Mouse (Mus musculus) erythroblast, embryonic 14.5 days (primary cell): ENCODE measurements around the gene Mkrn2. TPM values are rescaled to one million over a fixed set of nuclear protein-coding genes. Genes with fewer than 3 reads are reported as not detected.
A peak's percentile ranks its signal among the peaks of the same experiment; 100 is the strongest.

Experiments
- H3K27me3 ChIP-seq: 2 replicates; pipeline ENCODE4 v1.6.1; 2012; ENCODE audit warnings: inconsistent platforms; ENCODE audit not compliant: control insufficient read depth
- H3K36me3 ChIP-seq: 2 replicates; pipeline ENCODE4 v1.6.1; 2012; ENCODE audit warnings: mild to moderate bottlenecking, inconsistent platforms; ENCODE audit not compliant: control insufficient read depth
- H3K4me1 ChIP-seq: 2 replicates; pipeline ENCODE4 v1.6.1; 2012; ENCODE audit warnings: inconsistent platforms; ENCODE audit not compliant: control insufficient read depth
- H3K4me3 ChIP-seq: replicated peaks from 2 replicates; pipeline ENCODE3; 2012; ENCODE audit warnings: moderate library complexity, mild to moderate bottlenecking, inconsistent platforms
- H3K9me3 ChIP-seq: 2 replicates; pipeline ENCODE4 v1.6.1; 2012; ENCODE audit warnings: low read length, inconsistent platforms, mixed read lengths; ENCODE audit not compliant: control insufficient read depth
- GATA1 ChIP-seq: IDR thresholded peaks from 2 replicates; pipeline ENCODE4 v1.6.1; 2012; ENCODE audit warnings: low read length, inconsistent platforms, mixed read lengths
- TAL1 ChIP-seq: IDR thresholded peaks from 3 replicates; pipeline ENCODE4 v1.6.1; 2012; ENCODE audit warnings: low read length, inconsistent platforms, mixed read lengths
- polyA plus RNA-seq: library from polyadenylated mRNA; stranded (reverse); fragments of >175 nt; gene quantifications from 2 replicates; pipeline ENCODE4 v1.2.3, GENCODE M21; 2012

Gene Mkrn2
- polyA plus RNA-seq, 1 experiment: 0.45 TPM

DNA sequence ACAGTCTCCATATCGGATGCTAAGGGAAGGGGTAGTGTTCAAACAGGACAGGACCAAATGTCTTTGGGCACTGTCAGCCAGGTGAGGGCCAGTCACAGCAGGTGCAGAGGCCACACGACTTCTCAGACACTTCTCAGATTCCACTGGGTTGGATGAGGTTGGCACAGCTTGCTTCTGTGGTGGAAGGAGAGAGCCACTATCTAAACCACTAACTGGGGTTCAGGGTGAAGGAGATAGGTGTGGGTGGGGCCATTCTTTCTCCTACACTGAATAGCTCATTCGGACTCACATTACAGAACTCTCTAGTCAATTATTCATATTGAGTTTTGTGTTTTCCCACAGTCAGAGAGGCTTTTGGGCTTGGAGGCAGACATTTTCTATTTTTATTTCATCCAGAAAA, 6.0 kb upstream of the Mkrn2 start:
- no peaks in the 10 kb centered on the region for H3K27me3 ChIP-seq
- TF ChIP-seq GATA1 (no peak), TAL1 (no peak)
- peaks cover 4% of the 10 kb centered on the region for H3K4me1 ChIP-seq
- no peaks in the 10 kb centered on the region for H3K9me3 ChIP-seq
- no peaks in the 10 kb centered on the region for H3K36me3 ChIP-seq
- H3K4me3 ChIP-seq: no peak overlapping the region

GRCm38 (mm10) chr6:115601322-115601714, 384 bp upstream of the Mkrn2 start:
- TF ChIP-seq TAL1: no peak
- TF ChIP-seq GATA1: no peak
- H3K36me3 ChIP-seq: peaks cover 14% of the 10 kb centered on the region
- H3K27me3 ChIP-seq: no peaks in the 10 kb centered on the region
- H3K9me3 ChIP-seq: peaks cover 2% of the 10 kb centered on the region
- H3K4me3 ChIP-seq: peak overlapping the region; percentile 83
- peaks cover 22% of the 10 kb centered on the region for H3K4me1 ChIP-seq

GRCm38 (mm10) chr6:115606461-115606860, 4.8 kb downstream of the Mkrn2 start:
- no peak for TF ChIP-seq GATA1
- no peaks in the 10 kb centered on the region for H3K9me3 ChIP-seq
- H3K36me3 ChIP-seq: peaks cover 39% of the 10 kb centered on the region
- H3K4me1 ChIP-seq: peaks cover 19% of the 10 kb centered on the region
- H3K4me3 ChIP-seq: no peak overlapping the region
- H3K27me3 ChIP-seq: no peaks in the 10 kb centered on the region

GRCm38 (mm10) chr6:115607429-115607828, 5.7 kb downstream of the Mkrn2 start:
- no peak overlapping the region for H3K4me3 ChIP-seq
- H3K4me1 ChIP-seq: peaks cover 11% of the 10 kb centered on the region
- H3K36me3 ChIP-seq: peaks cover 47% of the 10 kb centered on the region
- H3K9me3 ChIP-seq: no peaks in the 10 kb centered on the region
- no peaks in the 10 kb centered on the region for H3K27me3 ChIP-seq
- TF ChIP-seq GATA1 (no peak), TAL1 (no peak)

- peaks cover 61% of the 10 kb centered on the region for H3K36me3 ChIP-seq
- no peaks in the 10 kb centered on the region; the same call in none of the 2 replicates for H3K4me1 ChIP-seq
- H3K27me3 ChIP-seq: no peaks in the 10 kb centered on the region
- H3K4me3 ChIP-seq: no peak overlapping the region
- no peaks in the 10 kb centered on the region for H3K9me3 ChIP-seq
- TF ChIP-seq GATA1: no peak
- TF ChIP-seq TAL1: no peak
Observed at GRCm38 (mm10) chr6:115609121-115609520, 7.4 kb downstream of the Mkrn2 start.

DNA sequence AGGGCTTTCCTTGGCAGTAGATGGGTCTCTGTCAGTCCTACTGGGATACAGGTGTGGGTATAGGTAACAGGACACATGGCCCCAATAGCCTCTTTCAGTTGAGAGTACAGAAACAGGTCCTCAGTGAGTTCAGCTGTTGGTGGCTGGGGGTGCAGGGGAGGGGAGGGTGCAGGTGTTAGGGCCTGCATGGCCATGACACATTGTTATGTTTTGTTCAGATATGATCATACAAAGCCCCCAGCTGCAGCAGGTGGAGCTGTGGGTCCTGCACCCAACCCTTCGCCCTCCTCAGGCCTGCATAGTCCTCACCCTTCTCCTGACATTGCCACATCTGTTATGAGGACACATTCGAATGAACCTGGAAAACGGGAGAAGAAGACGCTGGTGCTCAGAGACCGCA, 8.6 kb downstream of the Mkrn2 start:
- no peak overlapping the region for H3K4me3 ChIP-seq
- no peaks in the 10 kb centered on the region for H3K27me3 ChIP-seq
- H3K36me3 ChIP-seq: peaks cover 68% of the 10 kb centered on the region
- TF ChIP-seq TAL1 (no peak), GATA1 (no peak)
- no peaks in the 10 kb centered on the region; the same call in 1 of the 2 replicates for H3K4me1 ChIP-seq
- no peaks in the 10 kb centered on the region for H3K9me3 ChIP-seq

DNA sequence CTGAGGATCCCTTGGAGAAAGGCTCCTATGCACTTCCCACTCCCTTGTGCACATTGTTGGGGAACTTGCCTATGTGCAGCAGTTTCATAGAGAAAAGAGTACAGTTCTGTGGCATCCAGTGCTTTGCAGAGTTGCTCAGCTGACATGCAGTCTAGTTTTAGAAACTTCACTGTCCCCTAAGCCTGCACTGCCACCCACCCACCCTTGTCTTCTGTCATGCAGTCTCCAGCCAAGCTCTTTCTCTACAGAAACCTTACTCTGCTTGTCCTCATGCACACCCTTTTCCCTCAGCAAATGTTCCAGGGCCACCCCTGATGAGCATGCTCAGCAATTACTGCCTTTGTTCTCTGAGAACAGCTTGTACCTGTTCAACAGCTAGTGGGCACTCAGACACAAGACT, 12.1 kb downstream of the Mkrn2 start:
- peaks cover 89% of the 10 kb centered on the region for H3K36me3 ChIP-seq
- no peak overlapping the region for H3K4me3 ChIP-seq

DNA sequence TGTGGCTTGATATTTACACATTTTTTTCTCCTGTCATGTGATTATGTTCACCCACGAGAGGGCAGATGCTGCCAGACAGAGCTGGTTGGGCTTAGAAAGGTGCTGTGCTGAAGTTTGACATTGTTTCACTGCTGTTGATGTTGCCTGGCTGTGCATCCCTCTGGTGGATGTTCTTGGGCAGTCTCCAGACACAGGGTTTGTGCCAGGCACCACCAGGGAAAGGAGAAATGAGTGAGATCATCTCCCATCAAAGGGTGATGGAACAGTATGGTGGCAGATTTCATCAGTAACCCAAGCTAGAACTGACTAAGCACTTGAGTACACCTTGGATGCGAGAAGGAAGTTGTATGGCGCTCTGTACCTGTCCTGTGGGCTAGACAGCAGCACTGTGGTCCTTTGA, 14.3 kb downstream of the Mkrn2 start:
- Histone ChIP-seq H3K4me3 (no peak overlapping the region), H3K9me3 (no peaks in the 10 kb centered on the region), H3K27me3 (no peaks in the 10 kb centered on the region), H3K4me1 (no peaks in the 10 kb centered on the region), H3K36me3 (peaks cover 95% of the 10 kb centered on the region)
- TF ChIP-seq GATA1 (no peak), TAL1 (no peak)

More for the DNA sequence above, 12.1 kb downstream of the Mkrn2 start:
- TF ChIP-seq GATA1 (no peak), TAL1 (no peak)
- H3K27me3 ChIP-seq: no peaks in the 10 kb centered on the region
- H3K9me3 ChIP-seq: no peaks in the 10 kb centered on the region
- no peaks in the 10 kb centered on the region for H3K4me1 ChIP-seq

- Histone ChIP-seq H3K9me3 (no peaks in the 10 kb centered on the region), H3K27me3 (no peaks in the 10 kb centered on the region), H3K4me3 (no peak overlapping the region), H3K4me1 (no peaks in the 10 kb centered on the region), H3K36me3 (peaks cover 99% of the 10 kb centered on the region)
- no peak for TF ChIP-seq TAL1
- no peak for TF ChIP-seq GATA1
Observed at GRCm38 (mm10) chr6:115619818-115620217, 18.1 kb downstream of the Mkrn2 start.

- H3K27me3 ChIP-seq: no peaks in the 10 kb centered on the region
- H3K4me3 ChIP-seq: no peak overlapping the region
- no peaks in the 10 kb centered on the region for H3K4me1 ChIP-seq
- peaks cover 100% of the 10 kb centered on the region for H3K36me3 ChIP-seq
- no peaks in the 10 kb centered on the region for H3K9me3 ChIP-seq
- TF ChIP-seq GATA1 (no peak), TAL1 (no peak)
Observed at GRCm38 (mm10) chr6:115620942-115621341, 19.2 kb downstream of the Mkrn2 start.
